Mouse (Mus musculus): ENCODE measurements around the gene Tppp3.

The Tppp3 gene

DNA sequence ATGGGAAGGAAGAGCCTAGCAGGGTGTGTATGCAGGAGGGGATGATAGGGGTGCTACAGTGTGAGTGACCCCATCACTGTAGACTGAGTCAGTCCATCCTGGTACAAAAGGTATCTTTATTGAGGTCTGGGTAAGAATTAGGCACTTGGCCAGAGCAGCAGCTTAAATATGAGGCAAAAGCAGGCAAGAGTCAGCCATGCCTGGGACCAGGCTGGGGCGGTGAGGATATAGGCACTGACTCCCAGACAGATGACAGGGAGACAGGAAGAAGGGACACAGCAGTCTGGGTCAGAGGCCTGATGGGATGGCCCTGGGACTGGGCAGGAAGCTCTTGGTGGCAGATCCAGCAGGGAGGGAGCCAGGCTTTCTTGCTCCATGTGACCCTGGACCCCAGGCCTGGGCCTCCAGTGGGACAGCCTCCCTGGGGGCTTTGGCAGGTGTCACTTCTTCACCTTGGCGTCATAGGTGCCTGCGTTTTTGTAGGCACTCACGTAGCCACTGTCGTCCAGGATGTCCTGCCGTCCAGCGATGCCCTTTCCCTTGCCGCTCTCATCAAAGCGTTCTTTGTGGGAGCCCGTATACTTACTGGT lies 3.8 kb downstream of the Tppp3 start:
- DNase-seq (ENCODE audit: low spot score in 2 of 2), result no peak

- DNase-seq (ENCODE audit: low spot score in 2 of 2), result no peak
These were observed 4.5 kb downstream of the Tppp3 start for GRCm38 (mm10) chr8:105466700-105467291.

GRCm38 (mm10) chr8:105466246-105466645 lies 5.1 kb downstream of the Tppp3 start:
- DNase-seq (ENCODE audit: low spot score in 2 of 2), result no peak

DNA sequence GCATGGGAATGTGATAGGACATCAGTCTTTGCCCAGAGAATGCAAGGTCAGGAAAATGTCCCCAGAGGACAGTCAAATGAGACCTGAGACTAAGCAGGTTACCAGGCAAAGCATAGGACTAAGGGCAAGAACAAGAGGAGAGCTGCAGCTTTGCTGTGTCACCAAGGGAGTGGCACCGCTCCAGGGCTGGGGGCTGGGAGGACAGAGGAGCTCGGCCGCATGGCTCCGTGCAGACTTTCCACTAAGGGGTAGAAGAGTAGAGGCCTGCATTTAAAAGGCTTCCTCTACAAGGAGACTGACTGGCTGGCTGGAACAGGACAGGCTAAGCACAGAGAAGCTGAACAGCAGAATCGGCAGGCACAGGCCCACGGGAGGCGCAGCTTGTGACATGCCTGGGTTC lies 6.7 kb downstream of the Tppp3 start:
- no peak for DNase-seq (ENCODE audit: low spot score in 2 of 2)

GRCm38 (mm10) chr8:105461085-105461803 lies 10.1 kb downstream of the Tppp3 start:
- no peak for DNase-seq (ENCODE audit: low spot score in 2 of 2)

DNA sequence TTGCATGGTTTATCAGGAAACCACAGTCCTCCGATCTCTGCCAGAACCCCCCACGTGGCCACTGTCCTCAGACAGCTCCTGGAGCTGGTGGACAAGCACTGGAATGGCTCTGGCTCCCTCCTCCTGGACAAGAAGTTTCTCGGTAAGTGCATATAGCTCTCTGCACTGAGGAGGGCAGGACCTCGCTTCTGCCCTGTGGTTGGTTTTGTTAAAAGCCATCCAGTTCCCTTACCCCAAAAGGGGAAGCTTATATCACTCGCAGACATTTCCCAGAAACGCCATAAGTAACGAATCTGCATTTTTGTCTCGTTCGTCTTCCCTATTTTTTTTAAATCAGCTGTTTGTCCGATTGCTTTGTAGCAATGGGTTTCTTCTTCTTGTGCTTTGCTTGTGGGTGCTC lies 16.1 kb downstream of the Tppp3 start:
- no peak for DNase-seq (ENCODE audit: low spot score in 2 of 2)

DNA sequence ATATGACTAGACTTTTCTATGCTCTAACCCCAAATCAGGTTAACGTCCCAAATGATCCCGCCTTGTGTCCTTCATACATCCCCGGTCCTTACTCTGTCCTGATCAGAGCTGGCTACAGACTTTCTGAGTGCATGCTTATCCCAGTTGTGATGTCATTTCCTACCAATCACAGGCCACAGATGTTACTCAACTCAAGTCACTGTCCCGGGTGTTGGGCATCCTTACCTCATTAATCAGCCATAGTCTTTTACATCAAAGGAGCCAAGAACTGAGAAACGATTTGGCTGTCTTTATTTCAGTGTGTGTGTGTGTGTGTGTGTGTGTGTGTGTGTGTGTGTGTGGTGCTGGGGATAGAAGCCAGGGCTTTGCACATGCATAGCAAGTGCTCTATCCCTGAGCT lies 17.2 kb downstream of the Tppp3 start:
- peak in 1 of 2 experiments; percentile 54 for DNase-seq (ENCODE audit: low spot score in 2 of 2)

- peak in 1 of 2 experiments; percentile 33 for DNase-seq (ENCODE audit: low spot score in 2 of 2)
These were observed 18.0 kb downstream of the Tppp3 start for GRCm38 (mm10) chr8:105453296-105453695.

GRCm38 (mm10) chr8:105451903-105452603 lies 19.3 kb downstream of the Tppp3 start:
- DNase-seq (ENCODE audit: low spot score in 2 of 2), result peak in 1 of 2 experiments; percentile 36

GRCm38 (mm10) chr8:105450977-105451376 lies 20.3 kb downstream of the Tppp3 start:
- no peak for DNase-seq (ENCODE audit: low spot score in 2 of 2)

DNA sequence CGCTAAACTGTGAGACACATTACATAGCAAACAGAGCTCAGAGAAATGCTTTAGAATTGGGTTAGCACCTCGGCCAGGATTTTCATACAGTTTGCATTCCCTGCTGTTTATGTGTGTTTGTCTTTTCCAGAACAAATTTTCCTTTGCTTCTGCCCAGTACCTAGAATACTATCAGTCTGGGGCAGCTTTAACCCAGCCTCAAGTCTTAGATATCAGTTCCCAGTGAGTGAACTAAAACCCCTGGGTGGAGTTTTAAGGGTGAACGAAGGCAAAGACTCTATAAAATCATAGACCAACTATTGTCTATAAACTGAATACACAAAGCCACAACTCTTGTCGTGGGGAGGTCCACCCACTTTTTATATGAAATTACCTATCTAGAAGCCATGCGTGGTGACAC lies 22.7 kb downstream of the Tppp3 start:
- DNase-seq (ENCODE audit: low spot score in 2 of 2), result no peak

GRCm38 (mm10) chr8:105448188-105448587 lies 23.1 kb downstream of the Tppp3 start:
- DNase-seq (ENCODE audit: low spot score in 2 of 2), result no peak

DNA sequence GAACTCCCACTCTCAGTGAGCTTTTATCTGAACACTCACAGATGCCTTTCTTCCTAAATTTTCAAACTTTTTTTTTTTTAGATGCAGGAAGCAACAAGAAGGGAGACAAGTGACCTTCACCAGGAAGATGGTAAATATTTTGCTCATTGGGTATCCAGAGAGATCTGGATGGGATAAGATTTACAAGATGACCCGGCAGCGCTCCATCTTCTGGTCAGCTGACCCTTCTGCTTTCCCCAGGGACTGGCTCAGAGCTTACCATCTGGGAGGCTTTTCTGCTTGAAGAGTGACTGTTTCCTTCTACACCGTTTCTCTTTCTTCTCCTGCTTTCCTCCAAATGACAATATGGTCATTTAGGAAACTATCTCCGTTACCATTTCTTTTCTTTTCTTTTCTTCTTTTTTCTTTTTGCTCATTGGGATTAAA lies 25.2 kb downstream of the Tppp3 start:
- DNase-seq (ENCODE audit: low spot score in 2 of 2), result no peak

GRCm38 (mm10) chr8:105445296-105446126 lies 25.8 kb downstream of the Tppp3 start:
- DNase-seq (ENCODE audit: low spot score in 2 of 2), result no peak

DNA sequence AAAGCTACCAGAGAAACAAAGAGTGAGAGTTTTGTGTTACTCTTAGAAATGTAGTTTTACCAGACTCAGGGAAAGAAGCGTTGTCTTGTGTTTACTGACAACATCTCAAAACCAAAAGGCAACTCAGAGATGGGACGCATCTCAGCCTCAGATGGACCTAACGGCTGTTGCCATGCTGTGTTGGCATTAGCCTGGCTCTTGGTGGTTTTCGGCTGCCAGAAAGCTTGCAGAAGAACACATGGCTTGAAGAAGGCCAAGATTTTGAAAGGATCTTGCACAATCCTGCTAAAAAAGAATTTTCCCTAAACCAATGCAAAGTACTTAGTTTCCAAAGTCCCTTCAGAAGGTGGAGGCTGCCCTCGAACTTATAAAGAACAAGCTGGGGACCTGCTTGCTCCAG lies 28.7 kb downstream of the Tppp3 start:
- DNase-seq (ENCODE audit: low spot score in 2 of 2), result no peak

- DNase-seq (ENCODE audit: low spot score in 2 of 2), result peak in 1 of 2 experiments; percentile 76
These were observed 29.9 kb downstream of the Tppp3 start for GRCm38 (mm10) chr8:105441433-105441832.

DNA sequence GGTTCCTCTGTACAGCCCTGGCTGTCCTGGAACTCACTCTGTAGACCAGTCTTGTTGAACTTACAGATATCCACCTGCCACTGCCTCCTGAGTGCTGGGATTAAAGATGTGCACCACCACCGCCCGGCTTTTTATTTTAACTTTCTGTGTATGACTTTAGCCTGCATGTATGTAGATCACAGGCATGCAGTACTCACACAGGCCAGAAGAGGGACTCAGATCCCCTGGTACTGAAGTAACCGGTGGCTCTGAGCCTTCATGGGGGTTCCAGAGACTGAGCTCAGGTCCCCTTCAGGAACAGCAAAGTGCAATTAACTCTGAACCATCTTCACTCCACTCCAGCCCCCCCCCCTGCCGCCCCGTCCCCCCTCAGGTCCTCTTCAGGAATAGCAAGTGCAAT lies 32.5 kb downstream of the Tppp3 start:
- no peak for DNase-seq (ENCODE audit: low spot score in 2 of 2)

GRCm38 (mm10) chr8:105437078-105437748 lies 34.1 kb downstream of the Tppp3 start:
- no peak for DNase-seq (ENCODE audit: low spot score in 2 of 2)

GRCm38 (mm10) chr8:105436218-105436617 lies 35.1 kb downstream of the Tppp3 start:
- no peak for DNase-seq (ENCODE audit: low spot score in 2 of 2)

DNA sequence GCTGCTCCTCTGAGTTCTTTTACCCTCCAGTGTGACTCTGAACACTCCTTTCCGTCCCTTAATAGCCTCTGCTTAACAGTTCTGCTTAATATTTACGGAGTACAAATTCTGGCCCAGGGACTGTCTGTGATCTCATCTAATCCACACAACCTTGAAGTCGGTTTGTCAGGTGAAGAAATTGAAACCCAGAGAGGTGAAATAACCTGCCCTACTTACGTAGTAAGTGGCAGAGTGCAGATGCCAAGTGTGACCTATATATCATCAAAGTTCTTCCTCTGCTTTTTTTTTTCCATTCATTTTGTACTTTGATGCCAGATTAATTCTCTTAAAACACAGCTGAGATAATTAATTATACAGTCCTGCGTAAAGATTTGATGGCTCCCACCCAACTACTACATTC lies 37.2 kb downstream of the Tppp3 start:
- no peak for DNase-seq (ENCODE audit: low spot score in 2 of 2)

- DNase-seq (ENCODE audit: low spot score in 2 of 2), result no peak
These were observed 37.8 kb downstream of the Tppp3 start for GRCm38 (mm10) chr8:105433511-105433910.
